In genomic region chr12:69287535-69287934, GRCm38 (mm10) we compare ENCODE assay signal across 17 mouse cellular contexts.
"Had no signal": no experiment of that assay in that cellular context is flagged by ENCODE, and none has a peak within 500 bp of the region (broad histone marks: within the 10 kb centered on the region; RNA-seq: fewer than 3 reads in every experiment).

No protein-coding gene starts in this region.

- H3K27me3 ChIP-seq: limb, embryonic 12.5 days; midbrain, embryonic 12.5 days; neural tube, embryonic 15.5 days; stomach, embryonic 15.5 days had no signal

- ATAC-seq: intestine, embryonic 16.5 days had no signal

- DNase-seq: kidney, adult 8-10 months; kidney, postnatal 25 days; layer of hippocampus, adult 9-11 months; layer of hippocampus, postnatal 36 days; lung, embryonic 14.5 days; lung, postnatal 10 days; lung, postnatal 4 days; right cerebral cortex, adult 18-20 months; right cerebral cortex, postnatal 25 days; thymus, adult 2 months; thymus, postnatal 36 days had no signal

- H3K9me3 ChIP-seq: limb, embryonic 12.5 days; midbrain, embryonic 12.5 days; neural tube, embryonic 15.5 days; stomach, embryonic 15.5 days had no signal

- H3K27ac ChIP-seq: limb, embryonic 12.5 days; midbrain, embryonic 12.5 days; neural tube, embryonic 15.5 days; stomach, embryonic 15.5 days had no signal

- H3K4me1 ChIP-seq: limb, embryonic 12.5 days; midbrain, embryonic 12.5 days; neural tube, embryonic 15.5 days; stomach, embryonic 15.5 days had no signal

- H3K36me3 ChIP-seq: limb, embryonic 12.5 days; midbrain, embryonic 12.5 days; neural tube, embryonic 15.5 days; stomach, embryonic 15.5 days had no signal

- H3K4me3 ChIP-seq: limb, embryonic 12.5 days; midbrain, embryonic 12.5 days; myocyte; neural tube, embryonic 15.5 days; stomach, embryonic 15.5 days had no signal

- H3K9ac ChIP-seq: limb, embryonic 12.5 days; lung, embryonic 14.5 days; midbrain, embryonic 12.5 days; neural tube, embryonic 15.5 days; stomach, embryonic 15.5 days had no signal

- H3K4me2 ChIP-seq: limb, embryonic 12.5 days; lung, embryonic 14.5 days; midbrain, embryonic 12.5 days; neural tube, embryonic 15.5 days; stomach, embryonic 15.5 days had no signal
